Mouse (Mus musculus): Measurements from ENCODE around the gene Crym. TPM values are rescaled to one million over a fixed set of nuclear protein-coding genes. Genes with fewer than 3 reads are reported as not detected.

The Crym gene
- 1 to 10 TPM; 2.0 to 3.2 TPM for total RNA-seq (2021)
- long read RNA-seq, experiment 1, partial matches to known transcripts, result 0 of 1 reads
- long read RNA-seq, experiment 1, other reads (novel, unspliced or antisense), result 0 of 1 reads
- long read RNA-seq, experiment 2, partial matches to known transcripts, result 2 of 3 reads
- long read RNA-seq, experiment 2, other reads (novel, unspliced or antisense), result 0 of 3 reads

- H3K4me3 ChIP-seq, result peak within 1 kb of the TSS; percentile 54
Observed at GRCm38 (mm10) chr7:120201771-120202170, at the start of gene Crym. TSS of gene Crym (minus strand) at chr7:120202111.

GRCm38 (mm10) chr7:120241092-120241491 lies 39.2 kb upstream of the Crym start:
- DNase-seq, result no peak

More at GRCm38 (mm10) chr7:120201771-120202170, at the start of gene Crym:
- intact Hi-C loops (cut with DNase I), result loop anchor here (2.0 kb wide), 1 partner anchor 107 kb away; the partner anchor contains the start of gene Dnah3
- no peak within 1 kb of the TSS for H3K27ac ChIP-seq
- DNase-seq, result no peak
- no peak for TF ChIP-seq CTCF (IDR thresholded peaks at IDR 0.05)

DNA sequence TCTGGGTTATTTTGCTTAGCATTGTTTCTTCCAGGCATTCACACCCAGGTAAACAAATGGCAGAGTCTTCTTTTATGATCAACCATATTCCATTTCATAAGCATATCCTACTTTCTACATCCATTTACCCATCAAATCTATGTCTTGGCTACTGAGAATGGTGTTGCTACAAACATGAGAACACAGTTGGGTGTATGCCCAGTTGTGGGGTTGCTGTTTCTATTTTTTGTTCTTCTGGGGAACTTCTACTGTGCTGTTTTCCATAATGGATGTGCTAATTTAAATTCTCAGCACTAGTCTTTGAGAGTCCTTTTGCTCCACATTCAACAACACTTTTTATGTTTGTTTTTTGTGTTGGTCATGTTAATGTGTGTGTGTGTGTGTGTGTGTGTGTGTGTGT lies 26.6 kb upstream of the Crym start:
- no peak for TF ChIP-seq CTCF (IDR thresholded peaks at IDR 0.05)
- no peak overlapping the region for H3K27ac ChIP-seq
- intact Hi-C loops (cut with DNase I), result no loop called here
- no peak overlapping the region for H3K4me3 ChIP-seq
- DNase-seq, result no peak

More at GRCm38 (mm10) chr7:120241092-120241491, 39.2 kb upstream of the Crym start:
- intact Hi-C loops (cut with DNase I), result no loop called here
- Histone ChIP-seq H3K27ac (no peak overlapping the region), H3K4me3 (no peak overlapping the region)
- TF ChIP-seq CTCF (IDR thresholded peaks at IDR 0.05), result peak; percentile 29; the same call in 1 of the 2 replicates

DNA sequence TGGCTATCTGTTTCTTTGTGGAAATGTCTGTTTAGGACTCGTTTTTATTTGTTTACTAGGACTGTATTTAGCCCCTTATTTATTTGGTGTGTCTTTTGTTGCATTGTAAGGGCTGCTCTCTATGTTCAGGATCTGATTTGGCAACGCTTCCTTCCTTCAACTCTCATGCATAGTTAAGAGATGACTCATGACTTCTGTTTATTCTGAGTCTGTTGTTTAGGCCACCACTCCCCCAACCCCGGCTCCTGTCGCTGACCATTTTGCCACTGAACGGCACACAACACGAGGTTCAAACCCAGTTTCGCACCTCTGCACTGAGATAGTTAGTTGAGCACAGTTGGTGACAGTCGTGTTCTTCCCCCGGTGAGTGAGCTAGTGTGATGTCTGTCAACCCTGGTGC lies 4.1 kb upstream of the Crym start:
- intact Hi-C loops (cut with DNase I), result loop anchor here (2.0 kb wide), 2 partner anchors 81 to 357 kb away; no protein-coding TSS in a partner anchor
- no peak overlapping the region for H3K4me3 ChIP-seq
- DNase-seq, result no peak
- no peak overlapping the region for H3K27ac ChIP-seq
- TF ChIP-seq CTCF (IDR thresholded peaks at IDR 0.05), result no peak

GRCm38 (mm10) chr7:120203789-120204188 lies 1.9 kb upstream of the Crym start, which contains the start of gene Abca14:
TSS of gene Abca14 (plus strand) at chr7:120203961.
- H3K4me3 ChIP-seq, result no peak within 1 kb of the TSS
- DNase-seq, result peak; percentile 89
- H3K27ac ChIP-seq, result no peak within 1 kb of the TSS
- TF ChIP-seq CTCF (IDR thresholded peaks at IDR 0.05), result no peak; the same call in 1 of the 2 replicates
- intact Hi-C loops (cut with DNase I), result loop anchor here (2.0 kb wide), 3 partner anchors 79 to 355 kb away; partner anchors contain the start of gene Dnah3

- intact Hi-C loops (cut with DNase I), result no loop called here
- TF ChIP-seq CTCF (IDR thresholded peaks at IDR 0.05), result no peak
- Histone ChIP-seq H3K4me3 (peak overlapping the region; percentile 54), H3K27ac (no peak overlapping the region)
- peak; percentile 36 for DNase-seq
Observed at GRCm38 (mm10) chr7:120201231-120201744, 623 bp downstream of the Crym start.

DNA sequence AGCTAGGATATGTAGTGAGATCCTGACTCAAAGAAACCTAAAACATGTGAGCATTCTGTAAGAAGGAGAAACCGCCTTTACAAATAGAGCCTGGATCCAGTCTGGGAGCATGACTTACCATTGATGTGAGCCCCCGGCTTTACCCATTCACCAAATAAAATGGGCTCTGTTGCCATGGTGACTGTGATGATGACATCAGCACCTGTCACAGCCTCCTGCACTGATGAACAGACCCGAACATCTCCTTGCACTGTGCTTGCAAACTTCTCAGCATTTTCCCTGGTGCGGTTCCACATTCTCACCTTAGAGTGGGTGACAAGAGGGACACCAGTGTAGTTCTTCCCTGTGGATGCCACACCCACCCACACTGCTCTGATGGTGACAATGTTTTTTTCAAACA lies 6.7 kb downstream of the Crym start:
- H3K4me3 ChIP-seq, result no peak overlapping the region
- no peak for TF ChIP-seq CTCF (IDR thresholded peaks at IDR 0.05)
- H3K27ac ChIP-seq, result no peak overlapping the region
- intact Hi-C loops (cut with DNase I), result no loop called here
- no peak for DNase-seq

DNA sequence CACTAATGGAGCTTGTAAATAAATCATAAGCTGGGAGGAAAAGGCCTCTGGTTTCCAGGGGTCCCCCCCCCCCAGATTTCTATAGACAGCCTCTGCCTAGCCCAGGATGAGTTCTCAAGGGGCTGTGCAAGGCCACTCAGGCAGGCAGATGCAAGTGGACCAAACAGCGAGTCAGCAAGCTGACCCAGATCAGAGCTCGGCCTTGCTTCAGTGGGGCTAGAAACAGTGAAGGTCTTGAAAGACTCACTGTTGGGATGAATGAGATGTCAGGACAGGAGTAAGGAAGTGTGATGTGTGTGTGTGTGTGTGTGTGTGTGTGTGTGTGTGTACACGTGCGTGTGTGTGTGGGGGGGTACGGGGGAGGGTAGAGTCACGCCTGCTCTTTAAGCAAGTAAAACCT lies 9.1 kb downstream of the Crym start:
- intact Hi-C loops (cut with DNase I), result no loop called here
- no peak overlapping the region for H3K27ac ChIP-seq
- TF ChIP-seq CTCF (IDR thresholded peaks at IDR 0.05), result no peak

DNA sequence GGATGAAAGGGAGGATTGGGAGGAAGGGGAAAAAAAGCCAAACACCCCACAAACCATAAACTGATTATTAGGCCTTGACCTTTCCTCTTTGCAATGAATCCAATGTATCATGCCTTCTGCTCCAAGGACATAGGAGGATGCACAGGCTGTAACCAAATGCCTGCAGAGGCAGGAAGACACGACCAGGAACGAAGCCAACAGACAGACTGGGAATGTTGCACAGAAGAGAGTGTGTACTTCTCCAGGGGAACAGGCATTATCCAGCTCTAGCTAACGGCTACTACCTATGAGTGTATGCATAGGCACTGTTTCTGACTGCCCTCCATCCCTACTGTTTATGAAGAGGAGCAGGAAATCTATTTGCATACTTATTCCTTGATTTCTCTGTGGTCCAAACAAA lies 9.7 kb downstream of the Crym start:
- no peak overlapping the region for H3K4me3 ChIP-seq
- no peak for DNase-seq
- no peak overlapping the region for H3K27ac ChIP-seq
- intact Hi-C loops (cut with DNase I), result no loop called here
- no peak for TF ChIP-seq CTCF (IDR thresholded peaks at IDR 0.05)

More for the DNA sequence above, 9.1 kb downstream of the Crym start:
- H3K4me3 ChIP-seq, result no peak overlapping the region
- no peak for DNase-seq

GRCm38 (mm10) chr7:120190150-120190665 lies 11.7 kb downstream of the Crym start:
- H3K4me3 ChIP-seq, result no peak overlapping the region
- no peak overlapping the region for H3K27ac ChIP-seq
- no peak for TF ChIP-seq CTCF (IDR thresholded peaks at IDR 0.05)
- DNase-seq, result no peak
- intact Hi-C loops (cut with DNase I), result no loop called here

GRCm38 (mm10) chr7:120189369-120190149 lies 12.4 kb downstream of the Crym start:
- no peak for DNase-seq
- H3K27ac ChIP-seq, result no peak overlapping the region
- intact Hi-C loops (cut with DNase I), result no loop called here
- no peak overlapping the region for H3K4me3 ChIP-seq
- no peak for TF ChIP-seq CTCF (IDR thresholded peaks at IDR 0.05)

GRCm38 (mm10) chr7:120188946-120189345 lies 13.0 kb downstream of the Crym start:
- intact Hi-C loops (cut with DNase I), result no loop called here
- no peak for DNase-seq
- Histone ChIP-seq H3K4me3 (no peak overlapping the region), H3K27ac (no peak overlapping the region)
- TF ChIP-seq CTCF (IDR thresholded peaks at IDR 0.05), result no peak

DNA sequence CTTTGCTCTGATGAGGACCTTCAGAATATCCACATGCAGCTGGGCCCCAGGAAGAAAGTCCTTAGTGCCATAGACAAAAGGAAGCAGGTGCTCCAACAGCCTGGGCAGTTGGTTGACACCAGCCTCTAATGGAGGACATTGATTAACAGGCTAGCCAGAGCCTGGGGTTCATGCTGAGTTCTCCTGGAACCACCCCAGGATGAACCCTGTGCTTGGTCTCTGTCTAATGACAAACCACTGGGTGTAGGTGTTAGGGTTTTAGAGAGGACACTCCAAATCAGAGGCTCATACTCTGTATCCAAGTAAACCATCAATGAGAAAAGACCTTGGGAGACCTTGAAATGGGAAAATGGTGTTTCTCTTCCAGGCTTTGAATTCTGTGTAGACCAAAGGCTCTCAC lies 19.0 kb downstream of the Crym start:
- Histone ChIP-seq H3K4me3 (no peak overlapping the region), H3K27ac (no peak overlapping the region)
- intact Hi-C loops (cut with DNase I), result no loop called here
- TF ChIP-seq CTCF (IDR thresholded peaks at IDR 0.05), result no peak
- DNase-seq, result no peak

Data from gastrocnemius, adult 2 months (tissue).